Mouse (Mus musculus): Measurements from ENCODE around the gene Slc25a13. TPM values are rescaled to one million over a fixed set of nuclear protein-coding genes. Genes with fewer than 3 reads are reported as not detected.

The Slc25a13 gene
- polyA plus RNA-seq, 1 experiment, result 3.2 TPM

DNA sequence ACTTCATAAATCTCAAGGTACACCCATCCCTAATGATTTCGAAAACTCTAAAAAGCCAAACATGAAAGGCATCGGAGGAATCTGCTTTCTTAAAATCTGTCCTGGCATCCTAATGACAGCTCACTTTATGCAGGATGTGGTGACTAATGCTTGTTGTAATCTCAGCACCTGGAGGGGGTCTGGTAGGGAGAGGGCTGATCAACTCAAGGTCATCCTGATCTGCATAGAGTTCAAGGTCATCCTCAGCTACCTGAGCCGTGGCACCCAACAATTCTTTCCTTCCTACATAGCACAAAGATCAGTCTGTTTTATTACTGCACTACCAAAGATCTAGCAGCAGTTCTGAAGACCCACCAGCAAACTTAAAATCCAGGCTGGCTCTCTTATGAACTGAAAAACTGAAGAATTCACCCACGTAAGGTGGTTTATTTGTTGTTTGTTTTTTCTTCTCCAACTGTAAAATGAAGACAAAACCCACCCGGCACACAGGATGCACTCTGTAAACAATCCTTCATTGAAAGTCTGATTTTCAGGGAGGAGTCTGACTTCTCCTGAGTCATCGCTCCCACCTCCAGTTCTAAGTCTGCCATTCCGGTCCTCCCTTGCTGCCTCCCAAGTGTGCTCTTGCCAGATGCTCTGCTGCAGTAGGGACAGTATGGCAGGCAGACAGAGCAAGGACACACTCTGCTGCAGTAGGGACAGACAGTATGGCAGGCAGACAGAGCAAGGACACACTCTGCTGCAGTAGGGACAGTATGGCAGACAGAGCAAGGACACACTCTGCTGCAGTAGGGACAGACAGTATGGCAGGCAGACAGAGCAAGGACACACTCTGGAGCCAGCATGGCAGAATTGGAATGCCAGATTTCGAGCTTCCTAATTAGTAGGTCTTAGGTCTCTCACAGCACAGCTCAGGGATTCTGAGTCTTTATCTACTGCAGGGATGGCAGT is 4.3 kb downstream of the Slc25a13 start:
- no peak overlapping the region for H3K4me3 ChIP-seq (ENCODE audit: low read depth, low read length)
- WGBS, result 76% methylated on average over 8 of the region's 8 CpGs
- no peak overlapping the region for H3K27ac ChIP-seq (ENCODE audit: insufficient read depth, low read depth, low read length)

DNA sequence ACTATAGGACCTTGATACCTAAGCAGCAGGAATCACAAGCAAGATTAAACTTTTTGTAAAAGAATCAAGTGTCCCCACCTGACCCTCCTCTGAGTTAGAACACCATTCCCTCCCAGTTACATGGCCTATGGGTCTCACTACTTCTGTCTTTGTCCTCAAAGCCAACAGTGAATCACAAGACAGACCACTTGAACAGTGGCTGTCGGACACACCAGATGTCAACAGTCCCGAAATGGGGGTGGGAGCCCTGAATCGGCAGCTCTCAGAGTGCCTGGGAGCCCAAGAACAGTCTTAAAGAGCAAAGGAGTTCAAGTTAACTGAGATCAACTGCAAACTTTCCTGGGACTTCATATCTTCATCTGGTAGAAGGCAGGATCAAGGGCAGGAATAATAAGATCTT is 5.0 kb downstream of the Slc25a13 start:
- Histone ChIP-seq H3K36me3 (ENCODE audit: control insufficient read depth, insufficient read depth, low read length) (no peaks in the 10 kb centered on the region), H3K4me3 (ENCODE audit: low read depth, low read length) (no peak overlapping the region), H3K27ac (ENCODE audit: insufficient read depth, low read depth, low read length) (no peak overlapping the region), H3K27me3 (ENCODE audit: control insufficient read depth, insufficient read depth, low read length) (no peaks in the 10 kb centered on the region), H3K4me1 (ENCODE audit: control insufficient read depth, insufficient read depth, insufficient read length, low read length) (no peaks in the 10 kb centered on the region; the same call in 1 of the 2 replicates)
- WGBS, result 91% methylated on average over 3 of the region's 3 CpGs
- no peak for TF ChIP-seq POLR2A (IDR thresholded peaks at IDR 0.05; ENCODE audit: low read depth, low read length)
- TF ChIP-seq CTCF (IDR thresholded peaks at IDR 0.05; ENCODE audit: extremely low read depth, insufficient read length, insufficient replicate concordance, low read depth, low read length), result no peak

More for the DNA sequence above, 4.3 kb downstream of the Slc25a13 start:
- Histone ChIP-seq H3K27me3 (ENCODE audit: control insufficient read depth, insufficient read depth, low read length) (no peaks in the 10 kb centered on the region), H3K4me1 (ENCODE audit: control insufficient read depth, insufficient read depth, insufficient read length, low read length) (peaks cover 3% of the 10 kb centered on the region; the same call in 1 of the 2 replicates), H3K36me3 (ENCODE audit: control insufficient read depth, insufficient read depth, low read length) (no peaks in the 10 kb centered on the region)
- TF ChIP-seq POLR2A (IDR thresholded peaks at IDR 0.05; ENCODE audit: low read depth, low read length) (no peak), CTCF (IDR thresholded peaks at IDR 0.05; ENCODE audit: extremely low read depth, insufficient read length, insufficient replicate concordance, low read depth, low read length) (no peak)

DNA sequence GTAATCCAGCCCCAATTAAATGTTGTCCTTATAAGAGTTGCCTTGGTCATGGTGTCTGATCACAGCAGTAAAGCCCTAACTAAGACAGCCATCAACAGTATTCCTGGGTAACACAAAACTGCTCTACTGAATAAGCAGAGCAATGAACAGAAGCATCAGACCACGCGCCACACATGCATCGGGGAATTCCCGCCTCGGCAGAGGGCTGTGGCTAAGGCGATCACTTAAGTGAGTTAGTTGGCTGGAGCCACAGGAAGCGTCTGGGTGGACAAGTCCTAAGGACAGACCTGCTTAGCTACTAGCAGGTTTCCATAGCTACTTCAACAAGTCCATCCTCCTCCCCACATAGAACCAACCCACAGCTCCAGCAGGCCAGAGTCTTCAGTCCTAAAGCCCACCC is 6.3 kb downstream of the Slc25a13 start:
- Histone ChIP-seq H3K27me3 (ENCODE audit: control insufficient read depth, insufficient read depth, low read length) (no peaks in the 10 kb centered on the region), H3K4me3 (ENCODE audit: low read depth, low read length) (no peak overlapping the region), H3K4me1 (ENCODE audit: control insufficient read depth, insufficient read depth, insufficient read length, low read length) (peaks cover 2% of the 10 kb centered on the region), H3K36me3 (ENCODE audit: control insufficient read depth, insufficient read depth, low read length) (no peaks in the 10 kb centered on the region), H3K27ac (ENCODE audit: insufficient read depth, low read depth, low read length) (no peak overlapping the region)
- TF ChIP-seq CTCF (IDR thresholded peaks at IDR 0.05; ENCODE audit: extremely low read depth, insufficient read length, insufficient replicate concordance, low read depth, low read length) (no peak), POLR2A (IDR thresholded peaks at IDR 0.05; ENCODE audit: low read depth, low read length) (no peak)
- WGBS, result 95% methylated on average over 7 of the region's 7 CpGs

DNA sequence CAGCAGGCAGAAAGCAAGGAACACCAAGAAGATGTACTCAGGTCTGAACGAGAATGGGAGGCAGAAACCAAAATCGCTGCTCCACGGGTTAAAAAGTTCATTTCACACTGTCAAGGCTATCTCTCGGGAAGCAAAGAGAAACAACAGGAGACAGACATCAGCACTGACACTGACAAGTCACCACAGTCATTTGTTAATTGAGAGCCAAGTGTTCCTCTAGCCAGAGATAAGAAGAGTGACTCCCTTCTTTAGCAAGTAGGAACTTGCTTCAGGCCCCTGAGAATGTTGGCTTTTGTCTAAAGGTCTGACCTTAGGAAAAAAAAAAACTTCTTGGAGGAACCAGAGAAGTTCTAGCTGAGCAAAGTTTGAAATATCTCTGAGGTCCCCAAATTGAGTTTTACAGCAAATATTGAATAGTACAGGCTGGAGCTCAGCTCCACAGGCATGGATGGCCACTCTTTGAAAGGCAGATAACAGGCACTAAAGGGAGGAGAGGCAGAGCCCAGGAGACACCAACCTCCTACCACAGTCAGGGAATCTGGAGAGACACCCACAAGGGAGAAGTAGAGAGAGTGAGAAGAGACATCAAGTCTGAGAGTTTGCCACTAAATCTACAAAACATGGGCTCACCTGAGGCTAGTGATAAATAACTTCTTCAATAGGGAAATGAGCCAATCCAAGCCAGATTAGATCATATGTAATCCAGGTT is 8.5 kb downstream of the Slc25a13 start:
- Histone ChIP-seq H3K36me3 (ENCODE audit: control insufficient read depth, insufficient read depth, low read length) (no peaks in the 10 kb centered on the region), H3K4me3 (ENCODE audit: low read depth, low read length) (no peak overlapping the region), H3K27ac (ENCODE audit: insufficient read depth, low read depth, low read length) (no peak overlapping the region), H3K4me1 (ENCODE audit: control insufficient read depth, insufficient read depth, insufficient read length, low read length) (peaks cover 2% of the 10 kb centered on the region; the same call in 1 of the 2 replicates), H3K27me3 (ENCODE audit: control insufficient read depth, insufficient read depth, low read length) (no peaks in the 10 kb centered on the region)
- no peak for TF ChIP-seq CTCF (IDR thresholded peaks at IDR 0.05; ENCODE audit: extremely low read depth, insufficient read length, insufficient replicate concordance, low read depth, low read length)
- no peak for TF ChIP-seq POLR2A (IDR thresholded peaks at IDR 0.05; ENCODE audit: low read depth, low read length)
- WGBS, result 60% methylated on average over 4 of the region's 4 CpGs

DNA sequence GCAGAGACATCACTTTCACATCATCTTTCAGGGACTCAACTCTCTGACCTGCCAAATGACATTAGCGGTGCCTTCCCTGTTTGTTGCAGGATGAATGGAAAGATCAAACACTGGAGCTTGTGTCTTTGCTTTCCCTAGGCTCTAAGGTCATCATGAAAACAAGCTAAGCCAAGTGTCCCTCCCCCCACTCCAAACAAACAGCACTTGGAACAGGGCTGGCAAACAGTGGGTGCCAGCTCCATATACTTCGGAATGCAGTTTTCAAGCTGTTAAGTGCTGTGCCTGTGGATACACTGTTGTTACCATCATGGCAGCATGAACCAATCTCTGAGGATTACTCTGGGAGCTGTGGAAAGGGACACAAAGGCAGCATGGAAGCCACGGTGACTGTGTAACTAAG is 9.1 kb downstream of the Slc25a13 start:
- Histone ChIP-seq H3K36me3 (ENCODE audit: control insufficient read depth, insufficient read depth, low read length) (no peaks in the 10 kb centered on the region), H3K4me1 (ENCODE audit: control insufficient read depth, insufficient read depth, insufficient read length, low read length) (peaks cover 2% of the 10 kb centered on the region; the same call in 1 of the 2 replicates), H3K27me3 (ENCODE audit: control insufficient read depth, insufficient read depth, low read length) (no peaks in the 10 kb centered on the region), H3K27ac (ENCODE audit: insufficient read depth, low read depth, low read length) (no peak overlapping the region), H3K4me3 (ENCODE audit: low read depth, low read length) (no peak overlapping the region)
- WGBS, result 72% methylated on average over 3 of the region's 3 CpGs
- no peak for TF ChIP-seq CTCF (IDR thresholded peaks at IDR 0.05; ENCODE audit: extremely low read depth, insufficient read length, insufficient replicate concordance, low read depth, low read length)

DNA sequence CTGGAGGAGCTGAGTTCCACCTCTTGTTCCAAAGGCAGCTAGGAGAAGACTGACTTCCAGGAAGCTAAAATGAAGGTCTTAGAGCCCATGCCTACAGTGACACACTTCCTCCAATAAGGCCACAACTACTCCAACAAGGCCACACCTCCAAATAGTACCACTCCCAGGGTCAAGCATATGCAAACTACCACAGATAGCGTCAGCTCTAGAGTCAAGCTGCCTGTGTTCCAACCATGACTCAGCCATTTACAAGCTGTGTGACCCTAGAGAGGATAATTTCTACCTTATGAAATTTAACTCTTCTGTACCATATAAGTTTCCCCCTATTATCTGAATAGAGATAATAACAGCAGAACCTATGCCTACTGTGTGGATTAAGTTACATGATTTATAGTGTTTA is 9.6 kb downstream of the Slc25a13 start:
- Histone ChIP-seq H3K36me3 (ENCODE audit: control insufficient read depth, insufficient read depth, low read length) (no peaks in the 10 kb centered on the region), H3K4me3 (ENCODE audit: low read depth, low read length) (no peak overlapping the region), H3K27me3 (ENCODE audit: control insufficient read depth, insufficient read depth, low read length) (no peaks in the 10 kb centered on the region), H3K4me1 (ENCODE audit: control insufficient read depth, insufficient read depth, insufficient read length, low read length) (peaks cover 2% of the 10 kb centered on the region; the same call in 1 of the 2 replicates), H3K27ac (ENCODE audit: insufficient read depth, low read depth, low read length) (no peak overlapping the region)
- 50% methylated on average over 1 of the region's 1 CpGs for whole genome bisulfite sequencing
- no peak for TF ChIP-seq CTCF (IDR thresholded peaks at IDR 0.05; ENCODE audit: extremely low read depth, insufficient read length, insufficient replicate concordance, low read depth, low read length)
- no peak for TF ChIP-seq POLR2A (IDR thresholded peaks at IDR 0.05; ENCODE audit: low read depth, low read length)

Measured in small intestine, adult 2 months (tissue).